Mouse (Mus musculus): ENCODE measurements at regions not wholly inside any gene's neighbourhood (a gene's known extent, or its start where the extent isn't known, plus 50 kb on each side); places are given as distances from the start of the nearest gene placed in this dataset.
A peak's percentile ranks its signal among the peaks of the same experiment; 100 is the strongest.
"Not testable (repeated sequence)": the region's sequence is repeated elsewhere in the genome, so short reads cannot be mapped to it uniquely, and the experiment has no call there.

- no peak for DNase-seq (ENCODE audit: low spot score in 2 of 2)
These were observed 1786.1 kb downstream of the 9330182O14Rik start for GRCm38 (mm10) chr15:41920270-41920669.

GRCm38 (mm10) chr15:41936697-41937096, 1802.5 kb downstream of the 9330182O14Rik start:
- DNase-seq (ENCODE audit: low spot score in 2 of 2) = no peak

DNA sequence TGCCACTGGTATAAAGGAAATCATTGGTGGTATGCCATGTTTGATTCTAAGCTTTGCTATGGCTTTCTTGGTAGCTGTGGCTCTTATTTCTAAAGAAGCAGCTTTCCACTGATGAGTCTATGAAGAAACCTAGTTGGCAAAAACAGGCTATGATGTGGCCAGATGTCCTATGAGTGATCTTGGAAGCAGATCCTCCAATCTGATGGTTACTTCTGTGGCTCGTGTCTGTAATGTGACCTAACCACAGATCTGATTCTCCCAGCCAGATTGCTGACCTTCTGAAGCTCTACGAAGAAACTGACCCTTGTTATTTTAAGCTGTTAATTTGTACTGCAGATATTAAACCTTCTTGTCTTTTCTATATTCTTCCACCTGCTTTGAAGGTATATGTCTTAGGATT, 1811.1 kb downstream of the 9330182O14Rik start:
- DNase-seq (ENCODE audit: low spot score in 2 of 2) = no peak

- DNase-seq (ENCODE audit: low spot score in 2 of 2) = no peak
These were observed 1813.7 kb downstream of the 9330182O14Rik start for GRCm38 (mm10) chr15:41947888-41948287.

GRCm38 (mm10) chr15:41948347-41949093, 1814.4 kb downstream of the 9330182O14Rik start:
- no peak for DNase-seq (ENCODE audit: low spot score in 2 of 2)

DNA sequence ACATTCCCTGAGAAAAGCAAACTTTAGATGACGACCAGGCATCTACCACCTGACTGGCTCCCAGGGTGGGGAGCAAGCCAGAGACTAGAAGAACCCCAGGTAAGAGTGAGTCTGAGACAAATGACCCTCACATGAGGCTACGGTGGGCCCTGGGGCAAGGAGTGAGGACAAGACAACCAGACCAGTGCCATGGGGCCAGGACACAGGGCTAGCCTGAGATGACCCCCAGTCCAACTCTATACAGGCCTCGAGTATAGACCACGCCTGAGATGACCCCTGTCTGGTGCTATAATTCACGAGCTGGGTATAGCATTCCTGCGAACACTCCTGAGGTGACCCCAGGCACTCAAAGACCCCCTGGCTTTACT, 1814.9 kb downstream of the 9330182O14Rik start:
- no peak for DNase-seq (ENCODE audit: low spot score in 2 of 2)

- DNase-seq (ENCODE audit: low spot score in 2 of 2) = no peak
These were observed 1817.1 kb downstream of the 9330182O14Rik start for GRCm38 (mm10) chr15:41951276-41951675.

DNA sequence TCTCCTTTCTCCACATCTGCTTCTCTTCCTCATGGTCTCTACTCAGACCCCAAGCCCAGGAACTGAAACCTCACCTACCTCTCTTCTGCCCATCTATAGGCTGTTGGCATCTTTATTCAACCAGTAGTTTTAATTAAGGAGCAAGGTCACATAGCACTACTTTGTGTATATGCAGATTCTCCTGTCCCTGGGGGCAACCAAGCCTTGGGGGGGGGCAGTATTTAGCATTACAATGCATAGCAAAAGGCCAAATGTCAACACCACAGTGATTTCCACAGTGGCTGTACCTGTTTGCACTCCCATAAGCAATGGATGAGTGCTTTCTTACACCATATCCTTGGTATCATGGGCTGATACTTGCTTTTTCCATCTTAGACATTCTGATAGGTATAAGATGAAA, 1826.4 kb downstream of the 9330182O14Rik start:
- no peak for DNase-seq (ENCODE audit: low spot score in 2 of 2)

GRCm38 (mm10) chr15:41970877-41971276, 1836.7 kb downstream of the 9330182O14Rik start:
- DNase-seq (ENCODE audit: low spot score in 2 of 2) = no peak

GRCm38 (mm10) chr15:41973263-41973662, 1839.1 kb downstream of the 9330182O14Rik start:
- peak; percentile 70 to 87 for DNase-seq (ENCODE audit: low spot score in 2 of 2)

DNA sequence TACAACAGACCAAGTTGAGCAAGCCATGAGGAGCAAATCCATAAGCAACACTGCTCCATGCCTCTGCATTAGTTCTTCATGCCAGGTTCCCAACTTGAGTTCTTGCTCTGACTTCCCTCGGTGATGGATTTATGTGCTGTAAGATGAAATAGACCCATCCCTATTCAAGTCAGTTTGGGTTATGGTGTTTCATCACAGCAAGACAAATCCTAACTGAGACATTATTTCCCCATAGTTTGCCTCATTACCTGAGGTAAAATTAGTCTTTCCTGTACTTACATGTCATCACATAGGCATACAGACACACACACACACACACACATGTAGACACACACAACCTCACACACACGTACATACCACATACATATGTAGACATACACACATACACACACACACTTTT, 1843.0 kb downstream of the 9330182O14Rik start:
- no peak for DNase-seq (ENCODE audit: low spot score in 2 of 2)

- DNase-seq (ENCODE audit: low spot score in 2 of 2) = no peak
These were observed 1843.6 kb downstream of the 9330182O14Rik start for GRCm38 (mm10) chr15:41977649-41978231.

DNA sequence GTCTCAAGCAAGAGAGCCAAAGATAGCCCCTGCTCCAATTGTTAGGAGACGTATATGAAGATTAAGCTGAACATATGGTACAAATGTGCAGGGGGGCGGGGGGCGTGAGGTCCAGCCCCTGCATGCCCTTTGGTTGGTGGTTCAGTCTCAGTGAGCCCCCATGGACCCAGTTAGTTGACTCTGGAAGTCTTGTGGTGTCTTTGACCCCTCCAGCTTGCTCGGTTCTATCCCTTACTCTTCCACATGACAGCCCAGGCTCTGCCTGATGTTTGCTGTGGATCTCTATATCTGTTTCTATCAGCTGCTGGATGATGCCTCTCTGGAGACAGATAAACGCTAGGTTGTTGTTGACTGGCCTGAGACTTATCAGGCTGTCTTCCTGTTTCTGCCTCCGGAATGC, 1849.1 kb downstream of the 9330182O14Rik start:
- DNase-seq (ENCODE audit: low spot score in 2 of 2) = no peak

- DNase-seq (ENCODE audit: low spot score in 2 of 2) = no peak
These were observed 1850.1 kb downstream of the 9330182O14Rik start for GRCm38 (mm10) chr15:41984267-41984666.

- DNase-seq (ENCODE audit: low spot score in 2 of 2) = no peak
These were observed 1852.1 kb downstream of the 9330182O14Rik start for GRCm38 (mm10) chr15:41986264-41986663.

DNA sequence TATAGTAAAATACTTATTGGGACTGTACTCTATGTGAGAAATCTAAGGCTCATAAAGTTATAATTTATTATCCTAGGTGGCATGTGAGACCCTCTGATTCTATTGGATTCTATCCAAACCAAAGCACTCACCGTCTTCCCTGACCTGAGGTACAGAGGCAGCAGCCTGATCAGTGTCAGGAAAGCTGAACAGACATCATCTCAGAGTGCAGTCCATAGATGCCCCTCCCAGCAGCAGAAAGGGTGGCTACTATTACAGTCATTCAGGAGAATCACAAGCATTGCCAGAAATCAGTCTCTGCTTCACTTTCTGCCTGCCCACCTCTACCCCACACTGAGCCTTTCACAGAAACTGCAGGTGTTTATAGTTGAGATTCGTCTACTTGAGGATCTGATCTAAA, 1854.9 kb downstream of the 9330182O14Rik start:
- no peak for DNase-seq (ENCODE audit: low spot score in 2 of 2)

DNA sequence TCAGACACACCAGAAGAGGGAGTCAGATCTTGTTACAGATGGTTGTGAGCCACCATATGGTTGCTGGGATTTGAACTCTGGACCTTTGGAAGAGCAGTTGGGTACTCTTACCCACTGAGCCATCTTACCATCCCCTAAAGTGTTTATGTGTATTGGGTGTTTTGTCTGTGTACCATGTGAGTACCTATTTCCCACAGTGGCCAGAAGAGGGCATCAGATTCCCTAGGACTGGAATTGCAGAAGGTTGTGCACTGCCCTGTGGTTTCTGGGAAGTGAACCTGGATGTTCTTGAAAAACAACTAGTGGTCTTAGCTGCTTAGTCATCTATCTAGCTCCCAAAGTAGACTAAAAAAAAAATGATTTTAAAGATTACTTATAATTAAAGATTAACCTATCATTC, 1857.7 kb downstream of the 9330182O14Rik start:
- DNase-seq (ENCODE audit: low spot score in 2 of 2) = no peak

DNA sequence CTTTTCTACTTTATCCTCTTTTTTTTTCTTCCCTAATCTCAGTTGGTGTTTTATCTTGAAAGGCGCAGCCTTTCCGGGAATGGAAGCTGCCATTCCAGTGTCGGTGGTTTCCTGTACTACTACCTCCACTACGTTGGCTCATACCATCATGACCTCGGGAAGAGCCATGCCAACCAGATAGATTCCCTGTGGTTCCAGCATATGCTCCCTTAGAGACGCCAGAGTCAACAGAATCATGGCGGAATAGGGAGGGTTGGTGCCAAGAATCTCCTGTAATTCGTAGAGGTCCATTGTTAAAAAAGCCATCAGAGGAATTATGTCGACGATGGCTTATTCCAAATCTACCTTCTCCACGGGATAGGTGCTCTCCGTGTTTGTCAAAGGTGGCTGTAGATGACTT, 1898.1 kb downstream of the 9330182O14Rik start:
- DNase-seq (ENCODE audit: low spot score in 2 of 2) = not testable (repeated sequence)

DNA sequence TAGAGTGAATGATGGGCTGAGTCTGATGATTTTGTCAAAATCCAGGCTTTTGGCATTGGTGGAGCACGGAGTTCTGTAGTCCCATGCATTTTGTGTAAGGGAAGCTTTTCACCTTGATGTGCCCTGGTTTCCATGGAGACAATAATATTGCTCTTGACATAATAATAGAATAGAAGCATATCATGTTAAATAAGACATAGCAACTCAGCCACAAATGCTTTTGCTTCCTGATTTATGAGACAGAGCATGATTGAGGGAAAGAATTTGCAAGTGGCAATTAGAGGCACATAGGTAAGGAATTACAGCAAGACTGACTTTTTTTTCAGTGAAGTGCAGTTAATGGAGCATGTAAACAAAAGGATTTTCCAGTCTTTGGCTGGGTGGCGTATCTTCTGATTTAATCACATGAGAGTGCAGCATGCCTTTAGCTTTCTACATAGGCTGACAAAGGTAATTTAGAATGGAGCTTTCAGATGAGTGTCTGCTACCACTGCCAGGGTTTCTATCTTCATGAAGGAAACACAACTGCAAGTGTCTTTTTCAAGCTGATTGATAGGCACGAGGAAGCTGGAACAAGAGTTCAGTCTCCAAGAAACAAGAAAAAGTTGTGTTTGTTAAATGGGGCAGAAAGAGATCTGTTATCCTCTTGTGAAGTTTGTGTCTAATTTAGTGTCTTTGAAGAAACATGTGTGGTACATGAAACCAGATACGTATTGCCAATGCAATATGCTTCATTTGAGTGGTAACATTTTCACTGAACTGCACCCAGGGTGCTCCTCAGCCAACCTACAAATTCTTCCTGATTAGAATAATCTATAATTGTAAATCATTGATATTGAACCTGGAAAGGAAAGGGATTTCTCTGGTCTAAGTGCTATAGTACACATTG, 1913.2 kb downstream of the 9330182O14Rik start:
- no peak for DNase-seq (ENCODE audit: low spot score in 2 of 2)

GRCm38 (mm10) chr15:42056772-42057171, 1922.6 kb downstream of the 9330182O14Rik start:
- DNase-seq (ENCODE audit: low spot score in 2 of 2) = no peak

GRCm38 (mm10) chr15:42068207-42068831, 1934.2 kb downstream of the 9330182O14Rik start:
- no peak for DNase-seq (ENCODE audit: low spot score in 2 of 2)

DNA sequence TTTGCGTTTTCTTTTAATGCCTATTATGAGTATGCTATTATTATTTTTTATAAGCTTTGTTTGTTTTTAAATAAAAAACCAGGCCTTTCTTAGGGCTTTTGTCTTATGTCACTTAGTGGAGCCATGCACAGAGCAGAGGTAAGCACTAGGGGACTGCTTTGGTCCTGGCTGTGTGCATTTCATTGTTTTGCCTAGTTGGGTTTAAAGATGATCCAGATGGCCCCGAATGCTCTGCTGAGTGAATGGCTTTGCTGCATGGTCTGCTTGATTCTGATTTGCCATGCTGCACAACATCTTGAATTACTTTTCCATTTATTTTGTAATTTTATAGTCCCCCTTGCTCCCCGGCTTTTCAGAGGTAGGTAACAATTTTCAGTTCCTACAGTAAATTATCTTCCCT, 1934.9 kb downstream of the 9330182O14Rik start:
- no peak for DNase-seq (ENCODE audit: low spot score in 2 of 2)

All from frontal cortex, postnatal 10 days (tissue).